Mouse (Mus musculus) ES-E14 (cell line): ENCODE measurements around the gene Rab17.

Experiments
- HCFC1 ChIP-seq: IDR thresholded peaks from 2 replicates; pipeline ENCODE4 v1.6.1; 2012; ENCODE audit warnings: low read length, inconsistent platforms, borderline replicate concordance; ENCODE audit not compliant: insufficient read depth
- ZNF384 ChIP-seq: IDR thresholded peaks from 2 replicates; pipeline ENCODE4 v1.6.1; 2012; ENCODE audit warnings: low read depth, low read length, inconsistent platforms

GRCm38 (mm10) chr1:91008147-91008682 lies 38.8 kb upstream of the Rab17 start:
- TF ChIP-seq ZNF384, result no peak
- no peak for TF ChIP-seq HCFC1
